Mouse (Mus musculus): ENCODE results near the gene 1700025G04Rik.

The 1700025G04Rik gene

DNA sequence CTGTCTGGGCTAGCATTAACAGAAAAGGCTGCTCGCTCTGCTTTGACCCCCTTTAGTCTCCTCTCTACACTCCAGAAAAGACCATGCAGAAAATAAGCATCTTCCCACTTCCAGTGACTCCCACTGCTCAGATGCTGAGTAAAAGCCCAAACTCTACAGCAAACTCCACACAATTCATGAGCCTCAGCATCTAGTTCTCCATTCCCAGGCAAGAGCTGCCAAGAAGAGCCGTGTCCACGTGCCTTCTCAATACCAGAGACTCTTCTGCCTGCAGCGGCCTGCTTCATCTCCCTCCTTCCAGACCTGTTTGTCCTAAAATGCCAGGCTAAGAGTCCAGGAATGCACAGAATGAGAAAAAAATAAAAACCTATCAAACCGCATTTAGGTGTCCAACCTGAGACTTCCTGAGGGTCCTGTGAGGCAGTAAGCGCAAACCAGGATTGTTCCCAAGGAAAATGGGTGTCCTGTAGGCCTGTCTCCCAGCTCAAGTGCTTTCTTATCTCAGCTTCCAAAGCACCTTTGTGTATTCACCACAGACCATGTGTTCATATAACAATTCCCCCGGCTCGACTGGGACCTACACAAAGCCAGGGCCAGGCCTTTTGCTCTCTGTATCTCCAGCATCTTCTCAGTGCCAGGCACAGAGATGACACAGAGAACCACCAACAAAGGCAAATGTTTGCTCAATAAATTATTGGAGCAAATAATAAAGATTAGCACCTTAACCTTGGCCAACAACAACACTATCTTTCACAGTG is 7.8 kb downstream of the 1700025G04Rik start:
- Histone ChIP-seq H3K9me3 (ENCODE audit: low read length) (no peaks in the 10 kb centered on the region), H3K4me3 (replicated peaks; ENCODE audit: low read length) (no peak overlapping the region), H3K36me3 (ENCODE audit: insufficient read depth, low read length) (no peaks in the 10 kb centered on the region), H3K27me3 (ENCODE audit: insufficient read depth, low read length) (no peaks in the 10 kb centered on the region), H3K4me1 (replicated peaks; ENCODE audit: low read depth, low read length) (peaks cover 45% of the 10 kb centered on the region)
- no peak for TF ChIP-seq NANOG (IDR thresholded peaks at IDR 0.05; ENCODE audit: borderline replicate concordance, low read length)
- no peak for TF ChIP-seq POU5F1 (IDR thresholded peaks at IDR 0.05; ENCODE audit: borderline replicate concordance, low read length)
- TF ChIP-seq CTCF (conservative IDR thresholded peaks at IDR 0.05; ENCODE audit: low read length) = no peak

DNA sequence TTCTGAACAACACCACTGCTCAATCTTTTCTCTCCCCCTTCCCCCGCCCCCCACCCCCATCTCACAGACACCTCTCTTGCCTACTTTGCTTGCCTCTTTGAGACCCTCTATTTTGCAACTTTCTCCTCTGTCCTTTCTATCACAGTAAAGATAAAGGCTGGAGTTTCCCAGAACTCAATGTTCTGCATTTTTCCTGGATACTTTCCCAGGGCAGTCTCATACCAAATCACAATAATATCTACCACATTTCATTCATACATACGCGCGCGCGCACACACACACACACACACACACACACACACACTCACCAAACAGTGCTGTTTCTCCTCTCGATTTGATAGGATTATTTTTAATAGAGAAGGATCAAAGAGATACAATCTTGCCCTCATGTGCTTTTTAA is 8.8 kb downstream of the 1700025G04Rik start:
- no peak overlapping the region for H3K4me3 ChIP-seq (replicated peaks; ENCODE audit: low read length)

DNA sequence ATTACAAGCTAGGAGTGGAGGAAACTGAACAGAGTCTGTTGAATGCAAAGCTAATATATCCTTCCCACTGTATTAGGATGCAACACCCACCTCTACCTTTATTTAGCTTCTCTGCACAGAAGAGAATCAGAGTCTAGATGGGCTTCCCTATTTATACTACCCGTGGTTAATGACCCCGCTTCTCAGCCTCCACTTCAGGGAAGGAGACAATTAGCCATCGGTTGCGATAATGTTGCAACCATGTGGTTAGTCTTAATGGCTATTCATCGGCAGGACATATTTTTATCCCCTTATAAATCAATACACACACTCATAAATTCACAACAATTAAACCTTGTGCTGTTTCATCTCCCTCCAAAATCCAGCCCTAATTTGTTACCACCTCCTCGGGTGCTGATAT is 9.7 kb downstream of the 1700025G04Rik start:
- Histone ChIP-seq H3K4me1 (replicated peaks; ENCODE audit: low read depth, low read length) (peaks cover 32% of the 10 kb centered on the region), H3K9me3 (ENCODE audit: low read length) (no peaks in the 10 kb centered on the region), H3K36me3 (ENCODE audit: insufficient read depth, low read length) (no peaks in the 10 kb centered on the region), H3K4me3 (replicated peaks; ENCODE audit: low read length) (no peak overlapping the region), H3K27me3 (ENCODE audit: insufficient read depth, low read length) (no peaks in the 10 kb centered on the region)
- TF ChIP-seq CTCF (conservative IDR thresholded peaks at IDR 0.05; ENCODE audit: low read length) (no peak), NANOG (IDR thresholded peaks at IDR 0.05; ENCODE audit: borderline replicate concordance, low read length) (no peak), POU5F1 (IDR thresholded peaks at IDR 0.05; ENCODE audit: borderline replicate concordance, low read length) (no peak)

More for the DNA sequence above, 8.8 kb downstream of the 1700025G04Rik start:
- Histone ChIP-seq H3K27me3 (ENCODE audit: insufficient read depth, low read length) (no peaks in the 10 kb centered on the region), H3K9me3 (ENCODE audit: low read length) (no peaks in the 10 kb centered on the region), H3K4me1 (replicated peaks; ENCODE audit: low read depth, low read length) (peaks cover 40% of the 10 kb centered on the region), H3K36me3 (ENCODE audit: insufficient read depth, low read length) (no peaks in the 10 kb centered on the region)
- TF ChIP-seq CTCF (conservative IDR thresholded peaks at IDR 0.05; ENCODE audit: low read length) (no peak), POU5F1 (IDR thresholded peaks at IDR 0.05; ENCODE audit: borderline replicate concordance, low read length) (no peak), NANOG (IDR thresholded peaks at IDR 0.05; ENCODE audit: borderline replicate concordance, low read length) (no peak)

DNA sequence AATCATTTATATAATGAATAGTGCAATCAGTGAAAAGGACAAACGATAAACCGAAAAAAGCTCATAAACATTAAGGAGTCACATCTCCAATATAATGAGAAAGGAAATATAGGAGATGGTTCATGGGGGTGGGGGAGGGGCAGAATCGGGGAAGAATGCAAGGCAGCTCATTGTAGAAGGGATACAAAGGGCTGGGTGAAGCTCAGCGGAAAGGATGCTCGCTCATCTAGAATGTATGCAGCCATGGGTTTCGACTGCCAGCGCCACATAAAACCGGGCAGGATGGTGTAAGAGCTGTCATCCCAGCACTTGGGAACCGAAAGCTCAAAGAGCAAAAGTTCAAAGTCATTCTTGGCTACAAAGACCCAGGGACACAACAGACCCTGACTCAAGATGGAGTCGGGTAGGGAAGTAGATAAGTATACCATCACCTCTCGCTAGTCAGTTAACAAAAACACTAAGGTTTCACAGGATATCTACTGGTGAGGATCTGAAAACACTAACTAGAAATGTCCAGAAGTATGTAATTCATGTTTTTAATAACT is 12.7 kb downstream of the 1700025G04Rik start:
- Histone ChIP-seq H3K36me3 (ENCODE audit: insufficient read depth, low read length) (no peaks in the 10 kb centered on the region), H3K27me3 (ENCODE audit: insufficient read depth, low read length) (no peaks in the 10 kb centered on the region), H3K4me1 (replicated peaks; ENCODE audit: low read depth, low read length) (peaks cover 15% of the 10 kb centered on the region), H3K4me3 (replicated peaks; ENCODE audit: low read length) (no peak overlapping the region), H3K9me3 (ENCODE audit: low read length) (no peaks in the 10 kb centered on the region)
- no peak for TF ChIP-seq POU5F1 (IDR thresholded peaks at IDR 0.05; ENCODE audit: borderline replicate concordance, low read length)
- no peak for TF ChIP-seq NANOG (IDR thresholded peaks at IDR 0.05; ENCODE audit: borderline replicate concordance, low read length)
- TF ChIP-seq CTCF (conservative IDR thresholded peaks at IDR 0.05; ENCODE audit: low read length) = no peak

DNA sequence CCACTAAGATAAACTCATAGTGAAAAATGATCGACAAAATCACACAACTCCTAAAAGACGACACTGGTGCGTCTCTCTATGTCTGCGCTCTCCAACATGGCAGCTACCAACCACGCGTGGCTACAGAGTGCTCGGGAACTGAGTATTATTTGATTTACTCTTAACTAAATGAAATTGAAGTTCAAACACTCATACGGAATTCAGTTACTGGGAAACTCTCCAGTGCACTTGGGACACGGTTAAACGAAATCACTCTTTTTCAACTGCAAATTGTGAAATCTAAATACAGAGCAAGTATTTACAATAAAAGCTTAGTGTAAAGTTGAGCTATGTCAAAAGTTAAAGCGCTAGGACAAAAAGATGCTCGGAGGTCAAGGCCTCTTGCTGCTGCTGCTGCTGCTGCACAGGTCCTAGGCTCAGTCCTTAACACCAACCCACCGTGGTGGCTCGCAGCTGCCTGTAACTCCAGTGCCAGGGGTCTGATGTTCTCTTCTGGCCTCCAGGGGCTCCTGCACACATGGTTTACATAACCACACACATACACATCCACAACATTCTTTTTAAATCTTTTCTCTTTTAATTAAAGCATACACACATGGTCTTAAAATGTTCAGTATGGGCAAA is 13.6 kb downstream of the 1700025G04Rik start:
- Histone ChIP-seq H3K27me3 (ENCODE audit: insufficient read depth, low read length) (no peaks in the 10 kb centered on the region), H3K4me1 (replicated peaks; ENCODE audit: low read depth, low read length) (peaks cover 18% of the 10 kb centered on the region), H3K9me3 (ENCODE audit: low read length) (no peaks in the 10 kb centered on the region), H3K4me3 (replicated peaks; ENCODE audit: low read length) (no peak overlapping the region), H3K36me3 (ENCODE audit: insufficient read depth, low read length) (no peaks in the 10 kb centered on the region)
- TF ChIP-seq NANOG (IDR thresholded peaks at IDR 0.05; ENCODE audit: borderline replicate concordance, low read length) (no peak), CTCF (conservative IDR thresholded peaks at IDR 0.05; ENCODE audit: low read length) (no peak), POU5F1 (IDR thresholded peaks at IDR 0.05; ENCODE audit: borderline replicate concordance, low read length) (no peak)

DNA sequence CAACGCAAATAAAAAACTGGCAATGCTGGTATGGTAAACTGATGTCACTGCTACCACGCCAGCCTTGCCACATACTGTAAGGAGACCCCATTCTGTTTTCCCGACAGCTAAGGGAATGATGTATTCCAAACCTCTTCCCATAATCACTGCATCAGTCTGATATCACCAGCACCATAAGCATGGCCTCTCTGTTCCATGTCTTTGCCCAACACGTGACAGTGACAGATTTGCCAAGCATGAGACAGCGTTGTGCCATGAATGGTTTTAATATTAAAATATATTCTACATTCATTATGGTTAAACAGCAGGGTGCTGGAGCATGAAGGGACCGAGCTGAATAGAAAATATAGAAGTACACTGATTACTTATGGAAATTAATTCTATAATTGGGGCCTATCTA is 14.2 kb downstream of the 1700025G04Rik start:
- Histone ChIP-seq H3K36me3 (ENCODE audit: insufficient read depth, low read length) (no peaks in the 10 kb centered on the region), H3K9me3 (ENCODE audit: low read length) (no peaks in the 10 kb centered on the region), H3K4me3 (replicated peaks; ENCODE audit: low read length) (no peak overlapping the region), H3K27me3 (ENCODE audit: insufficient read depth, low read length) (no peaks in the 10 kb centered on the region), H3K4me1 (replicated peaks; ENCODE audit: low read depth, low read length) (peaks cover 24% of the 10 kb centered on the region)
- TF ChIP-seq POU5F1 (IDR thresholded peaks at IDR 0.05; ENCODE audit: borderline replicate concordance, low read length) (no peak), CTCF (conservative IDR thresholded peaks at IDR 0.05; ENCODE audit: low read length) (no peak), NANOG (IDR thresholded peaks at IDR 0.05; ENCODE audit: borderline replicate concordance, low read length) (no peak)

DNA sequence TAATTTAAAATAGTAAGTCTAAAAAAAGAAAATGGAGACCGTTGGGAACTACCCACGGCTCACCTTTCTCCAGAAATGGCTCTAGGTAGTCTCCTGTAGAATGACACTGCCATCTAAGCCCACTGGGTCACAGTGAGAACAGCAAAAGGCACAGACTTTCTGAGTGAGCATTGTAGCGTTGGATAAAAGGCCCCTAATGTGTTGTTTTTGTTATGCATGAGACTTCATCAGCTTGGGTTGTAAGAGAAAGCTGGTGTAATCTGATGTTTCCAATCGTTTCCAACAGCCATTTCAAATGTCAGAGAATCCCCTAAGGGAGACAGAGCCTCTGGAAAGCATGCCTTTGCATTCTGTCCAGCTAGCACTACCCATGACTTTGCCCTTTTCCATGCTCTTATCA is 19.5 kb downstream of the 1700025G04Rik start:
- TF ChIP-seq POU5F1 (IDR thresholded peaks at IDR 0.05; ENCODE audit: borderline replicate concordance, low read length) (peak; percentile 99), NANOG (IDR thresholded peaks at IDR 0.05; ENCODE audit: borderline replicate concordance, low read length) (peak; percentile 98), CTCF (conservative IDR thresholded peaks at IDR 0.05; ENCODE audit: low read length) (no peak)
- Histone ChIP-seq H3K4me1 (replicated peaks; ENCODE audit: low read depth, low read length) (peaks cover 40% of the 10 kb centered on the region), H3K9me3 (ENCODE audit: low read length) (no peaks in the 10 kb centered on the region), H3K36me3 (ENCODE audit: insufficient read depth, low read length) (no peaks in the 10 kb centered on the region), H3K4me3 (replicated peaks; ENCODE audit: low read length) (no peak overlapping the region), H3K27me3 (ENCODE audit: insufficient read depth, low read length) (no peaks in the 10 kb centered on the region)

DNA sequence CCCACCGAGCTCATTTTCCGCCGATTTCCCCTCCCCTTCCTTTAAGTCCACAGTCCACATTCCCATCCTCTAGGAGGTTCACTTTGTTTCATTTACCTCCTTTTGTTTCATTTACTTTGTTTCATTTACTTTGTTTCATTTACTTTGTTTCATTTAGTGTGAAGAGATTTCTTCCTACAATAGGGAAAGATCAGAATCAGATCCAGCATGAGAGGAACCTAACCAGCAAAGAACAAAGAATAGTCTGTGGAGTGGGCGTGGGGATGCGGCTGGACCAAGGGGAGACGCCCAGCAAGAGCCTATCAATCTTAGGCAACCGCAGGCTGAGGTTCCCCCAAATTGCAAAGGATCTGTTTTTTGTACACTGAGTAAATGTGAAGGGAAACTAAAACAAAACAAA is 20.2 kb downstream of the 1700025G04Rik start:
- no peak for TF ChIP-seq POU5F1 (IDR thresholded peaks at IDR 0.05; ENCODE audit: borderline replicate concordance, low read length)
- TF ChIP-seq NANOG (IDR thresholded peaks at IDR 0.05; ENCODE audit: borderline replicate concordance, low read length) = peak; percentile 84
- H3K4me1 ChIP-seq (replicated peaks; ENCODE audit: low read depth, low read length) = peaks cover 40% of the 10 kb centered on the region
- H3K4me3 ChIP-seq (replicated peaks; ENCODE audit: low read length) = no peak overlapping the region
- H3K9me3 ChIP-seq (ENCODE audit: low read length) = no peaks in the 10 kb centered on the region
- H3K36me3 ChIP-seq (ENCODE audit: insufficient read depth, low read length) = no peaks in the 10 kb centered on the region
- no peaks in the 10 kb centered on the region for H3K27me3 ChIP-seq (ENCODE audit: insufficient read depth, low read length)
